Mouse (Mus musculus) heart, embryonic 11.5 days (tissue): ENCODE measurements around the gene Neurod1. TPM values are rescaled to one million over a fixed set of nuclear protein-coding genes. Genes with fewer than 3 reads are reported as not detected.

Experiments
- ATAC-seq: fragments of 200-750 bp; cut with Nextera tagmentation; replicated peaks from 2 replicates; pipeline ENCODE4 v1.8.0; 2017; ENCODE audit warnings: moderate library complexity; ENCODE audit not compliant: insufficient number of reproducible peaks, low FRiP score, low TSS enrichment
- H3K27ac ChIP-seq: fragments of 300-500 bp; sonication (generic); 2 replicates; pipeline ENCODE4 v1.5.1; 2014; ENCODE audit warnings: mild to moderate bottlenecking, low read depth, low read length
- H3K27me3 ChIP-seq: fragments of 300-500 bp; sonication (generic); 2 replicates; pipeline ENCODE4 v1.6.1; 2014; ENCODE audit warnings: mild to moderate bottlenecking, low read length, mixed read lengths; ENCODE audit not compliant: control insufficient read depth, insufficient read depth
- H3K36me3 ChIP-seq: fragments of 300-500 bp; sonication (generic); 2 replicates; pipeline ENCODE4 v1.6.1; 2014; ENCODE audit warnings: mild to moderate bottlenecking, low read length, moderate library complexity, mixed read lengths; ENCODE audit not compliant: control insufficient read depth, insufficient read depth
- H3K4me1 ChIP-seq: fragments of 300-500 bp; sonication (generic); 2 replicates; pipeline ENCODE4 v1.6.1; 2014; ENCODE audit warnings: low read length; ENCODE audit not compliant: control insufficient read depth, insufficient read depth
- H3K4me2 ChIP-seq: fragments of 300-500 bp; sonication (generic); 2 replicates; pipeline ENCODE4 v1.6.1; 2014; ENCODE audit warnings: mild to moderate bottlenecking, moderate library complexity
- H3K4me3 ChIP-seq: fragments of 300-500 bp; sonication (generic); 2 replicates; pipeline ENCODE4 v1.5.1; 2014; ENCODE audit warnings: low read depth, low read length
- H3K9ac ChIP-seq: fragments of 300-500 bp; sonication (generic); 2 replicates; pipeline ENCODE4 v1.6.1; 2014; ENCODE audit warnings: mild to moderate bottlenecking, low read depth, low read length, moderate library complexity
- H3K9me3 ChIP-seq: fragments of 300-500 bp; sonication (generic); replicated peaks from 2 replicates; pipeline ENCODE4 v1.6.1; 2016; ENCODE audit warnings: low read length; ENCODE audit not compliant: control insufficient read depth
- WGBS: fragments of 180-500 bp; shearing (Covaris S2); extraction: QIAGEN DNeasy Blood & Tissue Kit; methylation state at CpG from one replicate; pipeline ENCODE4 v1.1.7; 2014; ENCODE audit not compliant: insufficient replicate concordance; 5-methylcytosine and 5-hydroxymethylcytosine counted together
- polyA plus RNA-seq: library from polyadenylated mRNA; unstranded; fragments of >200 nt; fragmentation: Nextera tagmentation; extraction: Ambion mirVana; gene quantifications from 2 replicates; pipeline ENCODE4 v1.2.1, GENCODE M21; 2014

Neurod1 gene
- polyA plus RNA-seq, 1 experiment from 2014 or later = not detected

- H3K4me3 ChIP-seq = no peak overlapping the region
- peaks cover 13% of the 10 kb centered on the region; the same call in 1 of the 2 replicates for H3K27me3 ChIP-seq
- no peaks in the 10 kb centered on the region for H3K4me1 ChIP-seq
- no peak overlapping the region for H3K4me2 ChIP-seq
- no peaks in the 10 kb centered on the region for H3K36me3 ChIP-seq
- 12% methylated on average over 6 of the region's 6 CpGs for WGBS
- no peak for ATAC-seq
- no peak overlapping the region for H3K27ac ChIP-seq
- no peaks in the 10 kb centered on the region for H3K9me3 ChIP-seq
- H3K9ac ChIP-seq = no peak overlapping the region
Observed at GRCm38 (mm10) chr2:79429650-79430049, 26.9 kb downstream of the Neurod1 start.

GRCm38 (mm10) chr2:79429108-79429507, 27.4 kb downstream of the Neurod1 start:
- Histone ChIP-seq H3K9me3 (no peaks in the 10 kb centered on the region), H3K4me3 (peak overlapping the region; percentile 58), H3K9ac (peak overlapping the region; percentile 55; the same call in 1 of the 2 replicates), H3K27ac (no peak overlapping the region), H3K36me3 (no peaks in the 10 kb centered on the region), H3K27me3 (peaks cover 13% of the 10 kb centered on the region; the same call in 1 of the 2 replicates), H3K4me1 (no peaks in the 10 kb centered on the region), H3K4me2 (peak overlapping the region; percentile 74)
- no peak for ATAC-seq
- WGBS = 10% methylated on average over 7 of the region's 7 CpGs

- H3K4me2 ChIP-seq = peak overlapping the region; percentile 74
- H3K9me3 ChIP-seq = no peaks in the 10 kb centered on the region
- ATAC-seq = no peak
- H3K4me3 ChIP-seq = peak overlapping the region; percentile 58
- H3K9ac ChIP-seq = peak overlapping the region; percentile 55; the same call in 1 of the 2 replicates
- no peak overlapping the region for H3K27ac ChIP-seq
- no peaks in the 10 kb centered on the region for H3K4me1 ChIP-seq
- WGBS = under 1% methylated on average over 35 of the region's 35 CpGs
- H3K36me3 ChIP-seq = no peaks in the 10 kb centered on the region
- H3K27me3 ChIP-seq = peaks cover 13% of the 10 kb centered on the region; the same call in 1 of the 2 replicates
Observed at GRCm38 (mm10) chr2:79428569-79429104, 27.9 kb downstream of the Neurod1 start.

- Histone ChIP-seq H3K27ac (no peak overlapping the region), H3K4me3 (no peak overlapping the region; the same call in 1 of the 2 replicates), H3K9me3 (no peaks in the 10 kb centered on the region), H3K4me1 (no peaks in the 10 kb centered on the region), H3K27me3 (peaks cover 13% of the 10 kb centered on the region; the same call in 1 of the 2 replicates), H3K9ac (no peak overlapping the region), H3K36me3 (no peaks in the 10 kb centered on the region), H3K4me2 (no peak overlapping the region; the same call in 1 of the 2 replicates)
- no peak for ATAC-seq
- WGBS = 36% methylated on average over 6 of the region's 6 CpGs
Observed at GRCm38 (mm10) chr2:79428022-79428421, 28.5 kb downstream of the Neurod1 start.

- Histone ChIP-seq H3K36me3 (no peaks in the 10 kb centered on the region), H3K4me3 (no peak overlapping the region), H3K4me1 (no peaks in the 10 kb centered on the region), H3K27ac (no peak overlapping the region), H3K9me3 (no peaks in the 10 kb centered on the region), H3K27me3 (no peaks in the 10 kb centered on the region), H3K9ac (no peak overlapping the region), H3K4me2 (no peak overlapping the region)
- ATAC-seq = no peak
- WGBS = 48% methylated on average over 6 of the region's 6 CpGs
Observed at GRCm38 (mm10) chr2:79421696-79422095, 34.9 kb downstream of the Neurod1 start.

GRCm38 (mm10) chr2:79414505-79414904, 42.0 kb downstream of the Neurod1 start:
- no peak for ATAC-seq
- Histone ChIP-seq H3K27ac (no peak overlapping the region), H3K4me2 (no peak overlapping the region), H3K36me3 (no peaks in the 10 kb centered on the region), H3K9ac (no peak overlapping the region), H3K27me3 (no peaks in the 10 kb centered on the region), H3K9me3 (no peaks in the 10 kb centered on the region), H3K4me3 (no peak overlapping the region), H3K4me1 (no peaks in the 10 kb centered on the region)
- WGBS = 78% methylated on average over 7 of the region's 7 CpGs

- Histone ChIP-seq H3K27ac (no peak overlapping the region), H3K36me3 (no peaks in the 10 kb centered on the region), H3K4me3 (no peak overlapping the region), H3K27me3 (no peaks in the 10 kb centered on the region), H3K9me3 (no peaks in the 10 kb centered on the region), H3K4me2 (no peak overlapping the region), H3K9ac (no peak overlapping the region), H3K4me1 (no peaks in the 10 kb centered on the region)
- WGBS = 87% methylated on average over 3 of the region's 3 CpGs
- ATAC-seq = no peak
Observed at GRCm38 (mm10) chr2:79410903-79411255, 45.7 kb downstream of the Neurod1 start.

- no peak for ATAC-seq
- H3K4me3 ChIP-seq = no peak overlapping the region
- no peaks in the 10 kb centered on the region for H3K4me1 ChIP-seq
Observed at GRCm38 (mm10) chr2:79410247-79410902, 46.2 kb downstream of the Neurod1 start.

More at GRCm38 (mm10) chr2:79410247-79410902, 46.2 kb downstream of the Neurod1 start:
- no peaks in the 10 kb centered on the region for H3K27me3 ChIP-seq
- WGBS = 51% methylated on average over 15 of the region's 15 CpGs
- no peaks in the 10 kb centered on the region for H3K36me3 ChIP-seq
- H3K27ac ChIP-seq = no peak overlapping the region
- H3K4me2 ChIP-seq = no peak overlapping the region
- no peaks in the 10 kb centered on the region for H3K9me3 ChIP-seq
- no peak overlapping the region for H3K9ac ChIP-seq
